Mouse (Mus musculus) macrophage (primary cell): ENCODE results near the gene Jun. TPM values are rescaled to one million over a fixed set of nuclear protein-coding genes. Genes with fewer than 3 reads are reported as not detected.

Experiments used
- polyA plus RNA-seq: library from polyadenylated mRNA; stranded (reverse); fragments of 250-400 nt; gene quantifications from 3 replicates; pipeline ENCODE4 v1.2.4, GENCODE M21; 2018; ENCODE audit warnings: inconsistent platforms

Jun gene
- polyA plus RNA-seq, 1 experiment from 2014 or later, result 155 TPM

Other genes with a start within 250 kb of the Jun start
- 0.17 to 0.21 TPM in 2 of 3 replicates, not detected in the other for gene Eqtn, start 123.4 kb downstream of the Jun start, polyA plus RNA-seq
- 11.1 to 12.8 TPM (median 11.4 TPM) in 3 replicates for gene Mysm1, start 73.1 kb downstream of the Jun start, polyA plus RNA-seq